Mouse (Mus musculus) frontal cortex, postnatal 14 days (tissue): ENCODE data around the gene Sp9.
A peak's percentile ranks its signal among the peaks of the same experiment; 100 is the strongest.

ENCODE experiments used
- DNase-seq, 2 experiments: peaks; one replicate each; pipeline ENCODE4 v3.0.0; 2022; ENCODE audit warnings: low spot score in 2 of 2

The Sp9 gene

DNA sequence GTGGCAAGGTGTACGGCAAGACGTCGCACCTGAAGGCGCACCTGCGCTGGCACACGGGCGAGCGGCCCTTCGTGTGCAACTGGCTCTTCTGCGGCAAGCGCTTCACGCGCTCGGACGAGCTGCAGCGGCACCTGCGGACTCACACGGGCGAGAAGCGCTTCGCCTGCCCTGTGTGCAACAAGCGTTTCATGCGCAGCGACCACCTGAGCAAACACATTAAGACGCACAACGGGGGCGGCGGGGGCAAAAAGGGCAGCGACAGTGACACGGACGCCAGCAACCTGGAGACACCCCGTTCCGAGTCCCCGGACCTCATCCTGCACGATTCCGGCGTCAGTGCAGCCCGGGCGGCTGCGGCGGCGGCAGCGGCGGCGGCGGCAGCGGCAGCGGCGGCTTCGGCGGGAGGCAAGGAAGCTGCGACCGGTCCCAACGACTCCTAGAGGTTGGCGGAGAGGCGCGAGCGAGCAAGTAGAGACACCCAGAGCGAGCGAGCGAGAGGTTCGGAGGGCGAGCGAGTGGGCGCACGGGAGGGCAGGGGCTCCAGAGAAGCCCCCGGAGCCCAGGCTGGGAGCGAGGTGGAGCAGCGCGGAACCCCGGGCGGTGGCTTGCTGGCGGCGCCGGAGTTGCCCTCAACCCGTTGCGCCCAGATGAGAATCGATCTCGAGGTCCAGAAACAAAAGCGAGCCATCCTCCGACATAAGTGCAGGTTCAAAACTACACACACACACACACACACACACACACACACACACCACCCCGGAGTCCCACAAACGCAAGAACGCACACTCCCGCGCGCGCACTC is 2.6 kb downstream of the Sp9 start:
- DNase-seq, result no peak

DNA sequence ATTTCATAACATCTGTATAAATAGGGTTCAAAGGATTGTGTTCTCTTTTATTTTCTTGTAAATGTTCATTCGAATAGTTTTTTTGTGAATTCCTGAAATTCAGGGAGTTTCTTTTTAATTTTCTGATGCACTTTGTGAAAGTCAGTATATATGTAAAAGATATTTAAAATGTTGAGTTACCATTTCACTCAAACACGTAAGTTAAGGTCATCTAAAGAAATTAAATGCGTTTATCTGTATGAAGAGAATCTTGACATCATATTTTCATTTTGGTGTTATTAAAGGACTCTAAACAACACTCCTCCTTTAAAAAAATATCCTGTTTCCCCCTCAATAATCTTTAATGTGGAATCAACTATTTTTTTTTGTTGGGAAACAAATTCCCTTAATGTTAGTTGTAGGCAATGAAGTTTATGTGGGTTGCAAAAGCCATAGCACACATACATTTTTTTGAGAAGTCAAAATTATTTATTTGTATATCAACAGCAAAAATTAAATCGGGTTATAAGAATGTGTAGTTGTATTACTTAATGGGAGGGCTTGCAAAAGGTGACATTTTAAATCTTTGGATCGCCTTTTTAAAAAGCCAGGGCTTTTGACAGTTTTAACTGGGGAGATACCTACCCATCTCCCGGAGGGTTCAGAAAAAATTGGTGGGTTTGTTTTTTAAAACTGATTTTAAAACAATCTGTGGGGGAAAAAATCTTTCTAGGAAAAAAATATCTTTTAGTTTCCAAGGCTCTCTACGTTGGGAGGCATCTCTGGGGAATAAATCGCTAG is 3.7 kb downstream of the Sp9 start:
- no peak for DNase-seq

DNA sequence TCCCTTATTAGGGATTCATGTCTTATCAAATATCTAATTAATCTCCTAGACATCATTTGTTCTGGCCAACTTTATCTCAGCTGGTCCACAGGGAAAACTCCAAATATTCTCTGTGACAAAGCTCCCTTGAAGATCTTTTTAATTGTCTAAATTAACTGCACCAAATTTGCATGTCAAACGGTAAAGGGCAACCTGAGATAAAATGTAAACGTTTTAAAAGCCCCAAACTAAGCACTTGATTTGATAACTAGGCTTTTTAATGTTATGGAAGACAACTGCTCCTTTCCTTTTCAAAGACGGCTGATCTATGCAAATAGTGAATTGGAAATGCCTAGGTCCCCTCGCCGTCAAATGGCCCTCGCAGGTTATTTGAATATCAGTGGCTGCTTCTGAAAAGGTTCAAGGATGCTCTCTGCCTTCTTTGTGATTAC is 4.4 kb downstream of the Sp9 start:
- no peak for DNase-seq

DNA sequence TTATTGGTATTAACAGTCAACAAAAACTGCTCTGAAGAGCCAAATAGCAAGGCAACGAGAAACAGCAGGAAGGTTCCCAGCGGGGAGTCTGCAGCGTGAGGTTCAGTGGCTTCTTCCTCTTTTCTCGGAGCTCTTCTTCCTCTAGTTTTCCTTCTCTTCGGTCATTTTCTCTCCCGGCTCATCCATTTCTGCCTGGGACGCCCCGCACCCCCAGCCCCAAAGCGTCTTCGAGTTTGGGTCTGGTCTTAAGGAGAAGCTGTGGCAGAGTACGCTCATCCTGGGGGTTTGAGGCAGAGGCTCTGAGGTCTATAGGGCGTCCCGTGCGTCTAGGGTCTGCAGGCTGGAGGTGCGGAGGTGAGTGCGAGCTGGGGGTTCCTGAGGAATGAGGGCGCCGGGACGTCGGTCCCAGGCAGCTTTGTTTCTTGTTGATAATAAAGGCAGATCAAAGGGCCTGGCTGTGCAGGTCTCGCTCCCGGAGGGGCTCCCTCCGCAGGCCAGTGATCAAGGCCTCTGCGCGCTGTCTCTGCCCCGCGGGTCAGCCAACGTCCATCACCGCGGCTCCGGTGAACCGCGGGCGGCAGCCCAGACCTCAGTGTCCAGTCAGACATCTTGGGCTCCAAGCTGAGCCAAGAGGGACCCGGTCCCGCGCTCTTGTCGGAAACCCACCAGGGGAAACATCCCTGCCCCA is 5.4 kb downstream of the Sp9 start:
- no peak for DNase-seq

DNA sequence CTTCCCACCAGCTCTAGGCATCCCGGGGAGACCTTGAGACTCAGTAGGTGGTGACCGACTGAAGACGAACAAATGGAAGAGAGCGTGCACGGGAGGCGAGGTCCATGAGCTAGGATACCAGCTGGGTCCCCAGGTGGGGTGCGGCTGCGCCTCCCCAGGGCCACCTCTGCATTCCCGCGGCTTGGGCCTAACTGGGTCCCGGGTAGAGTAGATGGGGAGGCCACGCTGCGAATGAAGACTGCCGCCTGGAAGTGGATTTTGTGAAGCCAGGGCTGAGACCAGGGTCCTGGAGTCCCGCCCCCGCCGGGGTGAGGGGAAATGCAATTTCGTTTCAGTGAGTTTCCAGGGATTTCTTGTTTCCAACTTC is 6.0 kb downstream of the Sp9 start:
- DNase-seq, result no peak

DNA sequence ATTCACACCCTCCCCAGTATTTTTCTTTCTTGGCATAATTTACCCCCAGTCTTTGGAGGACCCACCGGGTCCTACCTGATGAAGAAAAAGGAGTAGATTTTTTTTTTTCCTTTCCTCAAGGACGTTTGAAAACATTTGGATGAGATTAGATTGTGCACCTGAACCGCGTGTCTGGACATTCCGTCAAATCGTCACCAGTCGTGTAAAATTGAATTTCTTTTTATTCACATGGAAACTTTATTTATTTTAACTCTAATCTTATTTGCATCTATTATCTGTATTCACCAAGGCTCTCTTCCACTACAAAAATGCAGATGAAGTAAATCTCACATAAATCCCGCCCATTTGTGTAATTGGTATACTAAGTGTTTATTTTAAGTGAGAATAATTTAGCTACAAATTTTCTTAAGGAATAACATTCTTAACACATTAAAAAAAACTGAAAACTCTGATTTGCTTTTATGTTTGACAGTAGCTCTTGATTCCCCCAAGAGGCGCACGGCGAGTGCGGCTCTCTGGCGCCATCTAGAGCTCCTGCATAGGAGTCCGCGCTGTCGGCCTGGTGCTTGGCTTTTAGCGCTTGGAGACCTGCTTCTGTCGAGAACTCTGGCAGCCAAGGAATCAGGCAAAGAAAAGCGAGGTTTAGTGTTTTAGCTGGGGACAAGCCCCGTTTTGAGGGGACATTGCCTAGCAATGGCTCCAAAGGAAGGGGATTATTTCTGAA is 6.6 kb downstream of the Sp9 start:
- DNase-seq, result peak; percentile 79 to 82

DNA sequence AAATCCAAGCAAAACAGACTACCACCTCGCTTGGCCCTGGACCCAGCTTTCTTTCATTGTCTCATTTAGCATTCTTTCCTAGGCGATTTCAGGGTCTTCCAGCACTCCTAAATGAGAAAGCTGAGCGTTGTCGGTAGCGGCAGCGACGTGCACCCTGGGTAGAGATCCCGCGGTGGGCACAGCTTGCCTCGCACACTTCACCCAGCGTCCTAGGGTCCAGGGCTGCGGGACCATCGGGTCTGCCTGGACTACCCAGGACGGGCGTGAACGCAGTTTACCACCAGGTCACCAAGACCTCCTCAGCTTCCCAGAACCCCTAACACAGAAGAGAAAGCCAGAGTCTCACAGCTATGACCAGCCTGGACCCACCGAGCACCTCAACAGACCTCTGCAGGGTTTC is 7.1 kb downstream of the Sp9 start:
- DNase-seq, result no peak

DNA sequence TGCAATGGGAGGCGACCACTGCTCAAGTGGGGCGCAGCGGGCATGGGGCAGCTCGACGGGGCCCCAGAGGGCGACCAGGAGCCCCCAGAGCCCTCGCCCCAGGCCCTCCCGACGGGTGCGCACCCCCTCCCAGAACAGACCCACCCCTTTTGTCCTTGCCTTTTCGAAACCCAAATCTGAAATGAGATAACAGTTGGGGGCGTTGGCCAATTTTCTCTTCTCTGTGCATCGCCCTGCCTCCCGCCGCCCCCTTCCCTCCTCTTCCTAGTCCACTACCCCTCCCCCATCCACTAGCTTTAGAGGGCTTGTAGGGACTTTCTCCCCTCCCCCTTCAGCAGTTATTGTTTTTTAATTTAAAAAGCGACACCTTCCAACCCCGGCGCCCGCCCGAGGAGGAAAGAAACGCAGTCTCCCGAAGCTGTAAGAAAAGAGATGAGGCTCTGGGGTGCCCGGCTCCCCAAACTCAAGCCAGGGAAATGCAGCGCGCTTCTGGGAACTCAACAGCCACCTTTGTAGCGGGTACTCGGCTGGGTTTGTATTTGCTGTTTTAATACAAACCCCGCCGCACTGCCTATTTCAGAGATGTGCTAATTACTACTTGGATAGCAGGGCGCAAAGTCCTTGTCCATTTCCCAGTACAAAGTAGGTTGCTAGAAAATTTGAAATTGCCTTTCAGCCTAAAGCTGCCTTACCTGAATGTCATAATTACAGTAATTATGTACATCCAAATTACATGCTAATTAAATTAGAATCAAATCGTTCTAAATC is 7.7 kb downstream of the Sp9 start:
- DNase-seq, result no peak

DNA sequence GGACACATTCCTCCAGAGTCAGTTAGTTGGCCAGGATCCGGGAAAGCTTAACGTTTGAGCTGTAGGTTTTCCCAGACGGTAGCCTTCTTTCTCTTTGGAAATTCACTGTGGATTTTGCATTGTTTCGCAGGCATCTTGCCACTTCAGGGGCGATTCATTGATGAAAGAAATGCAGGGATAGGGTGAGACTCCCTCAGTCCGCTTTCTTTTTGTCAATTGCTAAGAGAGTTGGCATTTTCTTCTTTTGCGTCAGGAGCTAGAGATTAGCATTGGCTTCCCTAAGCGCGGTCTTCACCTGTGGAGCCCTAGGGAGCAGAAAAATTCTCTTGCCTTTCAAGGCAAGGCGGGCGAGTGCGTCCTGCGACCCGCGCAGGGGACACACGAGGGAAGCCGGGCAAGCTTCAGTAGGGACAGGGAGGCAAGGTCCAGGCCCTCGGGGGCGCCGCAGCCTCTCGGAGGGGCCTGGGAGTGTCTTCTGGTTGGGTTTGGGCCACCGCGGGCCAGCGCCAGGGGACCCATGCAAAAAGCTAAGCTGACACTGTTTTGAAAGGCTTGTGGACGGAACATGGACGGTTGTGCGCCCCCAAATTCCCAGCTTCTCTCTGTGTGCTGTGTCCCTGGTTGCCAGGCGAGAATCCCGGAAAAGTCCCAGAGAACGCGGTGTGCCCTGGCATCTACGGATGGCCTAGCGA is 8.8 kb downstream of the Sp9 start:
- no peak for DNase-seq

DNA sequence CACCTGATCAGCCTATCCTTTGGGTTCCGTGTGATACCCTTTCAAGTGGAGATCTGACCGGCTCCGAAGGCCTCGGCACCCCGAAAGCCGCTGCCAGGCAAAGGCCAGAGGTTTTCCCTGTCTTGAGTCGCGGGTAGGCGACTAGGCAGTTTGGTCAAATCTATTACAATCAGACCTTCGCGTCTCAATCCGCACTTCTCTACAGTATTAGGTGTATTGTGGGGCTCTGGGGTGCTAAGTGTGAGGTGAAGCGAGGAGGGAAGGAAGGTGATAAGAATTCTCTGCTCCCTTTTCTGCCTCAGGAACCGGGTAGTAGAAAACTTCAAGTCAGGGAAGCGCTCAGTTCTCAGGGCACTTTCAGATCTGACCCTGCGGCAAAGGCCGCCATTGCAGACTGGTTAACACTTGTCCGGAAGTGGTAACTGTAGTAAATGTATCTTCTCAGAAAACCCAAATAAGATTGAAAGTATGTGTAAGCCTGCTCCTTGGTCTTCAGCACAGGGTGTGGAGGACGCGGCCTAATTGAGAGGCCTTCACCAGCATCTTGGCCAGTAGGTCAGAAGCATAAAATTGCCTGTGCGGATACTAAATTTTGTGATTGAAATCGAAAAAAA is 9.4 kb downstream of the Sp9 start:
- no peak for DNase-seq

DNA sequence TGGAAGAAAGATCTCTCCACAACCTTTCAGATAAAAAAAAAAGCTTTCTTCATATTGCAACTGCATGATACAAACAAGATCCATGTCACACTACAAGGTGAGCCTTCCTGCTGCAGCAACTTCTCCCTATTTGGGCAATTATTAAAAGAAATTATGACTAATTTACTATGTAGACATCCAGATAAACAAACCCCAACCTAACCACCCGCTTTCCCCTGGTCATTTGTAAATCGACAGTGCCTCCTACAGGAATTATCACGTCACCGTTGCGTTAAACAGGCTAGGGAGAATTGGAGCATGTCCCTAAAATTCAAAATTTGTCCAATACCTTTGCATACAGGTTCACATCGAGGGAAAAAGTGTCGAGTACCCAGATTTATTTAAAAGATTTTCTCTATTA is 10.0 kb downstream of the Sp9 start:
- no peak for DNase-seq

DNA sequence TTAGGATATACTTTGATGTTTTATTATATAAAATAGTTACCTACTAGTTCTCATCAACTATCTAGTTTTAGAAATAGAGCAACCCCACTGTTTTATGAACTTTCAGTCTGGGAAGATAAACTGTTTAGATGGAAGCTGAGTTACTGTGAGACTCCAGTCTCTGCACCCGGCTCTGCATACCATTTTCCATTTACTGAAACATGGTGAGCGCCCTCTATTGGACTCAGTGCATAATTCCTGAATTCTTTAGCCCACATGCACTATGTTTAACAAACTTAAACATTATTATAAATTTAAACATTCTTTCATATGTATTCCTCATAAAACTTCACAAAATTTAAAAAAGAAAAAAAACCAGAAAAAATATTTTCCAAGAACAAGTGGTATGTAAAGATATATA is 13.9 kb downstream of the Sp9 start:
- DNase-seq, result no peak

DNA sequence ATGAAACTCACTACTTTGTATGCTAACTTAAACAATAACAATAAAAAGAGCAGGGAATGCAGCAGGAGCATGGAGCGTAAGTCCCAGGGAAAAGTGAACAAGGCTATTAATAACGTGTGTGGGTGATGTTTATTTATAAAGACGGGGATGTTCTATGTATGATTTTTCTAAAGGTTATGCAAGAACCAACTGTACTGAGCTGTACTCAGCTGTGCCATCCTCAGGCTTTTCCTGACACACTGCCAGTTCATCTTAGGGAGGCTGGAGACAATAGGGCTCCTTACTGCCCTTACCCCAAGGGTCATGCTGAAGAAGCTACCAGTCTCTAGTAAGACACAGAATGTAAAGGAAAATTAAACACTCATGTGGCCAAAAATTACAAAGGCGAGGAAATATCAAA is 19.4 kb downstream of the Sp9 start:
- no peak for DNase-seq

DNA sequence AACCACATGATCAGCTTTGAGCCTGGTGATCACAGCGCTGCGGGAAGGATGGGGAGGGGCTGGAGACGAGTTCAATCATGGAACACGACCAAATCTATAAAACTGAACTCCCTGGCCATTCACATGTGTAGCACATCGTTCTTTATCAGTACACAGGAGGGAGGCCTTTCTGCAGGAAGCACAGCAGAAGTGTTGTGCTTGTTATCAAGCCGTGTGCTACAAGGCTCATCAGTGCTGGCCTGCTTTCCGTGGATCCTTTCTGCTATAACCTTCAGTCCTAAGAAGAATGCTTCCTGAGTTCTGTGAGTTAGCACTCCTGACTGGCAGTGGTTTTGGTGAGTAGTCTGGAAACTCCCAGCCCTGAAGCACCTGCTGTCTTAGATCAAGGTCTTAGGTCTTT is 23.3 kb downstream of the Sp9 start:
- no peak for DNase-seq

DNA sequence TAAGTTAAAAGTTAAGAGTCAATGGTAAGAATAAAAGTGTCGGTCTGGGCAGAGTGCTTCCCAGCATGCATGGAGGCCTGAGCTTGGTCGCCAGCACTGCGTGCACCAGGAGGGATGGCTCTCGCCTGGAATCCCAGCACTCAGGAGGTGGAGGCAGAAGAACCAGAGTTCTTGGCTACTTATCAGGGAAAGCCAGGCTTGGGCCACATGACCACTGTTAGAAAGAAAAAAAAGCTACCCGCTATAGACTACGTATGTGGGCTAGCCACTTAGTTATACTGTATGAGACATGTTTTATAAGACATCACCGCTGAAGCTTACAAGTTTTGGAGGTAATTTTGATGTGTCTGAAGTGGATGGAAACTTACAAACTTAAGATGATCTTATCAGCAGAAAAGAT is 26.4 kb downstream of the Sp9 start:
- DNase-seq, result no peak

DNA sequence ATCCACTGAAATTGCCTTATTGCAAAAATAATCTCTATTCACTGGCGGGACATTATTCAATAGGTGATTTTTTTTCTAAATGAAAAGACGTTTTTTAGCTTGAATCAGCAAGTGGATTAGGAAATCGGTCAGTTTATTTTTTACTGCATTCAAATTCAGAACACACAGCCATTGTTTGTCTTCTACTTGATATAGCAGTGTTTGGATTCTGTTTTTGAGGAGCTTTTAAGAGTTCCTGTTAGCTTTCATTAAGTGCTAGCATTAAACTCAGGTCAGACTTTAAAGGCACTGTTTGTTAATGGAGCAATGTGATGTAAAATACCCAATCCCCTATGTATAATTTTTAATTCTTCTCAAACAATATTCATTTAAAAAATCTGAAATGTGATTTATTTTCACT is 27.1 kb downstream of the Sp9 start:
- no peak for DNase-seq

DNA sequence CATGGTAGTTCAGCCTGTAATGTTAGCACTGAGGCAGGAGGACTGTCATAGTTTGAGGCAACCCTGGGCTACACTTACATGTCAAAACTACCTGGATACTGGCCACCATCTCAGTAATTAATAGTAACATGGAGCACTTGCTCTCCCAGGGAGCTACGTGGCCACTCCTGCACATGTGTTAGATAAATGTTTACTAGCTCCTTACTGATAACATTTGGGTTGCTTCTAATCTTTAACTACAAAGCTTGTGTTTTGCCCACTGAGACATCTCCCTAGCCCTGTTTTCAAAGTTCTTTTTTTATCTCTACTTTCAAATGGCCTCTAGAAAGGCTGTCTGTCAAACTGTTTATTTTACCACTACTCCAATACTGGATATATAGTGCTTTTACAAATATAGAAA is 30.3 kb downstream of the Sp9 start:
- no peak for DNase-seq

DNA sequence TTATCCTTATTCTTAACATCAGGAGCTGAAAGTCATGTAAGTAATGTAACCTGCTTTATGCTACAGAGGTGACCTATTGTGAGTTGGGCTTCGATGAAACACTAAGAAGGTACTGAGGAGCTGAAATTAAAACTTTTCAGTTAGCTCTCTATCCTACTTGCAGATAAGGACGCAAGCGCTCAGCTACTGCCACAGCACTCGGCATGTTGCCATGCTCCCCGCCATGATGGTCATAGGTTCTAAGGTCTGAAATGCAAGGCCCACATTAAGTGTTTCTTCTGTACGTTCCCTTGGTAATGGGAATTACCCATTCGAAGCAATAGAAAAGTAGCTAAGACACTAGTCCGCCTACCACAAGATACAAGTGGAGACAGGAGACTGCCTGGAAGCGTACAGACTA is 31.0 kb downstream of the Sp9 start:
- no peak for DNase-seq

DNA sequence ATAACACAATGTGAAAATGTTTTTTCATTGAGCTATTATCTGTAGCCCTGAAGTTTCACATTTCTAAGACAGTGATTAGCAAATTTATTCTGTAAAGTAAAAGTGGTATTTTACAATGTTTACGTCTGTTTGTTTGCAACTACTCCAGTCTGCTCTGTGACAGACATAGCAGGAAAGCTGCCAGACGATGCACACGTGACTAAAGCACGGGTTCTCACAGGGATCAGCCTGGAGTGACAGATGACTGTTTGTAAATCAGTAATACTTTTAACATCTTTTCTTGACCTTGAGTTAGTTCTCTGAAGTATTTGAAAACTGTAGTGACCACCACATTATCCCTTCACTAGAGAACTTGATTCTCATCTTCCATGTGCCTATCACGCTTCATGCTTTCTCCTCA is 32.8 kb downstream of the Sp9 start:
- DNase-seq, result no peak

DNA sequence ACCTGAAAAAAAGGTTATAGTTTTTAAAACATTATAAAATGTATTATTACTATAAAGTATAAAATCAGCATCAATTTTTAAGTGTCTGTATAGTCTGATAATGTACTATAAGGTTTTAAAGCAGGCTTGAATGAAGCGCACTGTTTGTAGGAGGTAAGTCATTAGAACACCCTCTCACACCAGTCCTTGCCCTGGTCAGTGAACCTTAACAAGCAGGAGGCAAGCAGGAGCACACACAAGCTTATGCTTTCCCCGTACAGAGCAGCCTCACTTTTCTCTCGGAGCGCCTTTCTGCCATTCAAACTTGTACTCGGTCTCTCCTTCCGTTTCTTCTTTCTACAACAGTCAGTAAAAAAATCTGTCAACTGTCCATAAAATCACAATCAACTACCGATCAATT is 34.3 kb downstream of the Sp9 start:
- DNase-seq, result no peak
